Mouse (Mus musculus) kidney, adult 2 months (tissue): ENCODE measurements around the gene Olfr697. TPM values are rescaled to one million over a fixed set of nuclear protein-coding genes. Genes with fewer than 3 reads are reported as not detected.
"Not testable (repeated sequence)": the region's sequence is repeated elsewhere in the genome, so short reads cannot be mapped to it uniquely, and the experiment has no call there.

Experiments used
- DNase-seq: peaks from one replicate; pipeline ENCODE4 v3.0.0; 2021
- H3K27ac ChIP-seq: fragments of 200-500 bp; 2 replicates; pipeline ENCODE4 v1.5.1; 2012; ENCODE audit warnings: low read depth, low read length, control low read depth, inconsistent platforms; ENCODE audit not compliant: insufficient read depth
- H3K27me3 ChIP-seq: fragments of 200-500 bp; replicated peaks from 2 replicates; pipeline ENCODE4 v1.6.1; 2012; ENCODE audit warnings: mild to moderate bottlenecking, moderate library complexity, low read length, inconsistent platforms; ENCODE audit not compliant: control insufficient read depth, insufficient read depth
- H3K36me3 ChIP-seq: fragments of 200-500 bp; 2 replicates; pipeline ENCODE4 v1.6.1; 2012; ENCODE audit warnings: mild to moderate bottlenecking, moderate library complexity, low read length, inconsistent platforms; ENCODE audit not compliant: control insufficient read depth, insufficient read depth
- H3K4me1 ChIP-seq: fragments of 200-500 bp; 2 replicates; pipeline ENCODE4 v1.6.1; 2011; ENCODE audit warnings: low read length; ENCODE audit not compliant: control insufficient read depth, insufficient read depth
- H3K4me3 ChIP-seq: fragments of 200-500 bp; 2 replicates; pipeline ENCODE4 v1.5.1; 2011; ENCODE audit warnings: mild to moderate bottlenecking, low read depth, low read length, control low read depth; ENCODE audit not compliant: insufficient read depth
- CTCF ChIP-seq: fragments of 200-500 bp; conservative IDR thresholded peaks from 2 replicates; pipeline ENCODE4 v1.5.1; 2011; ENCODE audit warnings: low read depth, mild to moderate bottlenecking, control low read depth, low read length, moderate library complexity, mixed read lengths; ENCODE audit not compliant: insufficient read depth, insufficient read length
- POLR2A ChIP-seq: fragments of 200-500 bp; IDR thresholded peaks from one replicate; pipeline ENCODE4 v1.6.1; 2011; ENCODE audit warnings: low read depth, low read length, control low read depth
- WGBS: fragments of 180-500 bp; shearing (Covaris S2); methylation state at CpG from one replicate; pipeline ENCODE4 v1.1.7; 2018; 5-methylcytosine and 5-hydroxymethylcytosine counted together
- polyA plus RNA-seq: library from polyadenylated mRNA; depleted of rRNA; stranded (reverse); fragments of >200 nt; gene quantifications from 2 replicates; pipeline ENCODE4 v1.2.3, GENCODE M21; 2012; rRNA removed

The Olfr697 gene
- polyA plus RNA-seq, 1 experiment, result not detected

DNA sequence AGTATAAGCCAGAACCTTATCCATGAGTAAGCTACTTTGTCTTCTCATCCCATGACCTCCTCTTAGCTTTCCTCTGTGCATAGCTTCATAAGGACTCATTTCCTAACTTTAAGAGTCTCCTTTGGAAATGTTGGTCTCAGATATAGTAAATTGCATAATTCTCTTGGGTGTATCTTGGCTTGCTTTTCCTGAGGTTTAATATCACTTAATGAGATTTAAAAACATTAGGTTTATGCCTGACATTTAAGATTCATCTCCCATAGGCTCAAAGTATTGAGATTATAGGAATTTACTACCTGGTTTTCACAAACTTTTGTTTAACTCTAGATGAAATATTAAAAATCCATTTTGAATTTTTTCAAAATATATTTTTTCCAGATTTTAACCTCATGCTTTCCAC lies 25.9 kb downstream of the Olfr697 start, which contains the start of gene Olfr695:
Gene Olfr695, minus strand, starts transcription at position 101 of the 400 bp plus-strand sequence.
- no peak for TF ChIP-seq CTCF
- TF ChIP-seq POLR2A, result no peak
- no peak for DNase-seq
- Histone ChIP-seq H3K4me3 (no peak within 1 kb of the TSS), H3K36me3 (no peaks in the 10 kb centered on the region), H3K27me3 (no peaks in the 10 kb centered on the region), H3K27ac (no peak within 1 kb of the TSS), H3K4me1 (no peaks in the 10 kb centered on the region)

GRCm38 (mm10) chr7:106711463-106711862 lies 30.8 kb downstream of the Olfr697 start:
- H3K27ac ChIP-seq, result no peak overlapping the region
- H3K4me3 ChIP-seq, result no peak overlapping the region
- no peak for DNase-seq
- TF ChIP-seq CTCF, result no peak
- no peak for TF ChIP-seq POLR2A
- H3K36me3 ChIP-seq, result no peaks in the 10 kb centered on the region
- H3K27me3 ChIP-seq, result no peaks in the 10 kb centered on the region
- no peaks in the 10 kb centered on the region for H3K4me1 ChIP-seq
- 85% methylated on average over 6 of the region's 6 CpGs for WGBS

- not testable (repeated sequence) for H3K4me1 ChIP-seq, H3K4me3 ChIP-seq, H3K36me3 ChIP-seq, DNase-seq, H3K27me3 ChIP-seq, H3K27ac ChIP-seq
- 69% methylated on average over 10 of the region's 10 CpGs for WGBS
These were observed 34.5 kb downstream of the Olfr697 start for GRCm38 (mm10) chr7:106707705-106708104.

GRCm38 (mm10) chr7:106696891-106697290 lies 45.4 kb downstream of the Olfr697 start:
- WGBS, result 82% methylated on average over 1 of the region's 1 CpGs
- no peak for DNase-seq
- H3K27ac ChIP-seq, result no peak overlapping the region
- TF ChIP-seq CTCF (no peak), POLR2A (no peak)
- H3K4me3 ChIP-seq, result no peak overlapping the region
- H3K27me3 ChIP-seq, result no peaks in the 10 kb centered on the region
- no peaks in the 10 kb centered on the region for H3K4me1 ChIP-seq
- no peaks in the 10 kb centered on the region for H3K36me3 ChIP-seq

DNA sequence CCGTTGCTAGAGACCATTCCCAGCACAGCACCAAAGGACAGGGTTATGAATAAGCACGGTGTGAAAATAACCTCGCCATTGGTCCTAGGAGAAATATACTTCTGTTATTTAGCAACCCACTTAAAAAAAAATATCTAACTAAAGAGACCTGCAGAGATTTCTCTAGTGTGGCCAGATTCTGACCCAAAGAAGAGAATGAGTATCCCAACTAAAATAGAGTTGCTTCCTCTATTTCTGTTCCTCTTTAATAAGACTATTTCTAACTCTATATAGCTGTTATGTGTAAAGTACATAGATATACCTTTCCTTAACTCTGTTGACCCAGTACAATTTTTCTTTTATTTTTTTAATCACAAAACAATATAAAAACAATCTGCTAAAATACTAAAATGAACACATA lies 49.3 kb downstream of the Olfr697 start:
- WGBS, result 80% methylated on average over 3 of the region's 3 CpGs
- H3K36me3 ChIP-seq, result no peaks in the 10 kb centered on the region
- H3K27ac ChIP-seq, result no peak overlapping the region
- no peak for DNase-seq
- H3K4me3 ChIP-seq, result no peak overlapping the region
- no peak for TF ChIP-seq CTCF
- no peak for TF ChIP-seq POLR2A
- no peaks in the 10 kb centered on the region for H3K4me1 ChIP-seq
- H3K27me3 ChIP-seq, result no peaks in the 10 kb centered on the region

DNA sequence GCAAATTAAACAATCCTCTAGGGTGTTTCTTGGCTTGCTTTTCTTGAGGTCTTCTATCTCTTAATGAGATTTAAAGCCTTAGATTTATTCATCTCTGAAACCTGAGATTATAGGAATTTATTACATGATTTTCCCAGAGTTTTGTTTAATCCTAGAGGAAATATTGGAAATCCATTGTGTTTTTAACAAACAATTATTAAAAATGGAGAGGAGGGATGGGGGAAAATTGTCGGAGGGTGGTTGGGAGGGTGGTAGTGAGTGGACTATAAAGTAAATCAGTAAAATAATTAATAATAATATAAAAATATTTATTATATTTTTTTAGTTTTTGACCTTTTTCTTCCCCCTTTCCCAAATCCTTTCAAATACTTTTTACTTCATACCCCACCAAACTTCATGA lies 50.5 kb downstream of the Olfr697 start, which contains the start of gene Olfr694:
Gene Olfr694, minus strand, starts transcription at position 101 of the 400 bp plus-strand sequence.
- Histone ChIP-seq H3K4me3 (no peak within 1 kb of the TSS), H3K27me3 (no peaks in the 10 kb centered on the region), H3K36me3 (no peaks in the 10 kb centered on the region), H3K27ac (no peak within 1 kb of the TSS), H3K4me1 (no peaks in the 10 kb centered on the region)
- 93% methylated on average over 1 of the region's 1 CpGs for WGBS
- DNase-seq, result no peak
- TF ChIP-seq CTCF (no peak), POLR2A (no peak)

Other genes starting within 250 kb of the Olfr697 start
- not detected in 2 replicates for gene Olfr693, start 61.9 kb downstream of the Olfr697 start, polyA plus RNA-seq
- gene Olfr694, start 50.6 kb downstream of the Olfr697 start, polyA plus RNA-seq, result not detected in 2 replicates
- gene Olfr695, start 26.0 kb downstream of the Olfr697 start, polyA plus RNA-seq, result not detected in 2 replicates
- gene Olfr698, start 13.0 kb upstream of the Olfr697 start, polyA plus RNA-seq, result not detected in 2 replicates
- not detected in 2 replicates for gene Olfr699, start 50.8 kb upstream of the Olfr697 start, polyA plus RNA-seq
- not detected in 2 replicates for gene Olfr700, start 66.4 kb upstream of the Olfr697 start, polyA plus RNA-seq
- gene Olfr701, start 71.7 kb upstream of the Olfr697 start, polyA plus RNA-seq, result not detected in 2 replicates
- gene Olfr702, start 91.5 kb upstream of the Olfr697 start, polyA plus RNA-seq, result not detected in 2 replicates
- gene Olfr703, start 100.9 kb upstream of the Olfr697 start, polyA plus RNA-seq, result not detected in 2 replicates
- gene Olfr704, start 120.7 kb upstream of the Olfr697 start, polyA plus RNA-seq, result not detected in 2 replicates
- not detected in 2 replicates for gene Olfr705, start 134.4 kb upstream of the Olfr697 start, polyA plus RNA-seq
- not detected in 2 replicates for gene Olfr706, start 145.7 kb upstream of the Olfr697 start, polyA plus RNA-seq
- not detected in 2 replicates for gene Olfr707, start 158.8 kb upstream of the Olfr697 start, polyA plus RNA-seq
- not detected in 2 replicates for gene Olfr1532-ps1, start 165.6 kb upstream of the Olfr697 start, polyA plus RNA-seq
- not detected in 2 replicates for gene Olfr709-ps1, start 189.8 kb upstream of the Olfr697 start, polyA plus RNA-seq
- not detected in 2 replicates for gene Olfr710, start 205.9 kb upstream of the Olfr697 start, polyA plus RNA-seq
- gene Olfr6, start 221.5 kb upstream of the Olfr697 start, polyA plus RNA-seq, result not detected in 2 replicates
- gene Olfr711, start 233.0 kb upstream of the Olfr697 start, polyA plus RNA-seq, result not detected in 2 replicates